Mouse (Mus musculus): ENCODE results near the gene Tenm2. TPM values are rescaled to one million over a fixed set of nuclear protein-coding genes. Genes with fewer than 3 reads are reported as not detected.

The Tenm2 gene
- polyA plus RNA-seq, 1 experiment from 2014 or later = 39.5 TPM

DNA sequence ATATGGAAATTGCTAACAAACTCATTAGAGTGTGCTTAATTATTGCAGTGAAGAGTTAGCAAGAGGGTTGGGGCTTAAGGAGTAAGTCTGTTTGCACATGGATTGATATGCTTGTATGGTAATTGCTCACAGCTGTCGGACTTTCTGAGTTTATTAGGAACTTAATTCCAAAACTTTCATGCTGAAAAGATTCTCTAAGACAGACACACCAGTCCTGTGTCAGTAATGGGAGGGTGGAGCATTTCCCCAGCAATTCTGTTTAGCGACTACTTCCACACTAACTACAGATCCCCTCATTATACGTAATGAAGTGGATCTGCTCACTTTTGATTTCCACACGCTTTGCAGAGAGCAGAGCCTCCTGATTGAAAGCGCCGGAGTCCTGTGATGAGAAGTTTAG is 622.0 kb downstream of the Tenm2 start:
- H3K36me3 ChIP-seq = no peaks in the 10 kb centered on the region
- no peaks in the 10 kb centered on the region for H3K27me3 ChIP-seq
- H3K9ac ChIP-seq (replicated peaks) = no peak overlapping the region
- H3K4me2 ChIP-seq (replicated peaks) = peak overlapping the region; percentile 15; the same call in 1 of the 2 replicates
- H3K4me1 ChIP-seq = peaks cover 8% of the 10 kb centered on the region; the same call in 1 of the 2 replicates
- H3K27ac ChIP-seq (replicated peaks) = no peak overlapping the region
- no peak overlapping the region for H3K4me3 ChIP-seq
- no peak for ATAC-seq (replicated peaks)
- 34% methylated on average over 6 of the region's 6 CpGs for WGBS
- no peaks in the 10 kb centered on the region for H3K9me3 ChIP-seq

DNA sequence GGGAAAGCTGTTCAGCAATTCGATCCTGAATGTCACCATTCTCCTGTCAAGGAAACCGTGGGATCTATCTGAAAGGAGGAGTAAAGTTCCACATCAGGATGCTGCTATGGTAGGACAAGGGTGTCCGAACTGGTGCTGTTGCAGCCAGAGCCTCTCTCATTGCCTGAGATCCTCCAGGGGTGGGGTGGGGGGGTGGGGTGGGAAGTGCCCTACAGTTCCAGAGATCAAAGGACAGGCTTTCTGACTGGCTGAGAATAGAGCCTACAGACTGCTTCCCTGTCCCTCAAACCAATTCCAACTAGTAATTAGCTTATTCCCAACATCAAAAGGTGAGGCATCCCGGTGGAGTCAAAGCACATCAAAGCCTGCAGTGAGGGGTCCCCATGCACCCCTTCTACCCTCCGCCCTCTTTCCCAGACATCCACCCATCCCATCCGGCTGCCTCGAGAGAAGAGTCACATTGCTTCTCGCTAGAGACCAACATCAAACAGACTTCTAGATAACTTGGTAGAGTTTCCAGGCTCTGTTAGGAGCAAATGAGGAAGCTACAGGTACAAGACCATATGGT is 630.9 kb downstream of the Tenm2 start:
- no peak overlapping the region for H3K9ac ChIP-seq (replicated peaks)
- ATAC-seq (replicated peaks) = 0 out of 2 replicates have a peak, but pooled peaks have one; percentile 16
- no peak overlapping the region for H3K27ac ChIP-seq (replicated peaks)
- H3K9me3 ChIP-seq = no peaks in the 10 kb centered on the region
- H3K4me3 ChIP-seq = no peak overlapping the region
- WGBS = 26% methylated on average over 8 of the region's 8 CpGs
- no peak overlapping the region for H3K4me2 ChIP-seq (replicated peaks)
- peaks cover 22% of the 10 kb centered on the region for H3K4me1 ChIP-seq
- no peaks in the 10 kb centered on the region for H3K27me3 ChIP-seq
- H3K36me3 ChIP-seq = no peaks in the 10 kb centered on the region

- Histone ChIP-seq H3K9ac (replicated peaks) (no peak overlapping the region), H3K36me3 (no peaks in the 10 kb centered on the region), H3K27ac (replicated peaks) (peak overlapping the region; percentile 48), H3K4me2 (replicated peaks) (no peak overlapping the region), H3K4me3 (no peak overlapping the region), H3K4me1 (peaks cover 26% of the 10 kb centered on the region), H3K9me3 (no peaks in the 10 kb centered on the region), H3K27me3 (no peaks in the 10 kb centered on the region)
- ATAC-seq (replicated peaks) = peak; percentile 73
- WGBS = 3% methylated on average over 3 of the region's 3 CpGs
Measured at GRCm38 (mm10) chr11:36604272-36604671, 631.5 kb downstream of the Tenm2 start.

DNA sequence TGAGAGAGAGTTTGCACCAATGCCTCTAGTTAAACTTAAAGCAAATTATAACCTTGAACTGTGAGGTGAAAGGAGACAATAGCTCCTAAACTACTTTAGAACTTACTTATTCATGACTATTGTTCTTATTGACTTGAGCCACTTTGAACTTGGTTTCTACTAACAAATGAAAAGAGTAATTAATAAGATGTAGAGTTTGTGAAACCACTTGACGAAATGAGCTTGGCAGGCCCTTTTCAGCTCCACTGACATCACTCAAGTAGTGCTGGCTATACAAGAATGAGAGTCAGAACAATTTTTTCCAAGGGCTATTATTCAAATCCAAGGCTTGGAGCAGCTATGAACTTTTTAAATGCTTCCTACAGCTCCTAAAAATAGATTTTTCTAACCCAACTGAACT is 643.3 kb downstream of the Tenm2 start:
- Histone ChIP-seq H3K4me2 (replicated peaks) (no peak overlapping the region), H3K36me3 (no peaks in the 10 kb centered on the region), H3K9ac (replicated peaks) (no peak overlapping the region), H3K9me3 (no peaks in the 10 kb centered on the region), H3K27ac (replicated peaks) (no peak overlapping the region), H3K27me3 (no peaks in the 10 kb centered on the region), H3K4me1 (peaks cover 6% of the 10 kb centered on the region; the same call in 1 of the 2 replicates), H3K4me3 (no peak overlapping the region)
- ATAC-seq (replicated peaks) = no peak
- WGBS = 22% methylated on average over 1 of the region's 1 CpGs

GRCm38 (mm10) chr11:36566146-36566545 is 669.6 kb downstream of the Tenm2 start:
- WGBS = 49% methylated on average over 2 of the region's 2 CpGs
- Histone ChIP-seq H3K27me3 (no peaks in the 10 kb centered on the region), H3K36me3 (no peaks in the 10 kb centered on the region), H3K9me3 (no peaks in the 10 kb centered on the region), H3K27ac (replicated peaks) (peak overlapping the region; percentile 40; the same call in 1 of the 2 replicates), H3K4me1 (peaks cover 9% of the 10 kb centered on the region; the same call in 1 of the 2 replicates), H3K4me3 (no peak overlapping the region), H3K9ac (replicated peaks) (no peak overlapping the region), H3K4me2 (replicated peaks) (no peak overlapping the region)
- peak; percentile 62; the same call in 1 of the 2 replicates for ATAC-seq (replicated peaks)

DNA sequence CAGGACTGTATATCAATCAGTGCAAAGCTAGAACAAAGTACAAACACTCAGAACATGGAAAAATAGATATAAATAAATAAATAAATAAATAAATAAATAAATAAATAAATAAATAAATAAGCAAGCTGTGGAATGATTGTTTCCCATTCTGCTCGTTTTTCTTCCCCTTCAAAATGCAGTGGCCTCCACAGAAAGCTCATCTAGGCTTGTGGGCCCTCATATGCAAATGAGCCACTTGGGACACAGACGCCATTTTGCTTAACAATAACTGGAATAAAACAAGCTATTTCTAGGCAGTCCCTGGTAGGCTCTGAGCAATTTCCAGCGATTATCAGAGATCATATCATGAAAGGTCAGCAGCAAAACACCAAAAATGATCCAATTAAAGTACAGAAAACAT is 672.9 kb downstream of the Tenm2 start:
- Histone ChIP-seq H3K4me1 (peaks cover 10% of the 10 kb centered on the region; the same call in 1 of the 2 replicates), H3K4me3 (no peak overlapping the region), H3K27ac (replicated peaks) (no peak overlapping the region), H3K9me3 (no peaks in the 10 kb centered on the region), H3K4me2 (replicated peaks) (no peak overlapping the region), H3K9ac (replicated peaks) (no peak overlapping the region), H3K36me3 (no peaks in the 10 kb centered on the region), H3K27me3 (no peaks in the 10 kb centered on the region)
- no peak for ATAC-seq (replicated peaks)
- WGBS = 69% methylated on average over 3 of the region's 3 CpGs

DNA sequence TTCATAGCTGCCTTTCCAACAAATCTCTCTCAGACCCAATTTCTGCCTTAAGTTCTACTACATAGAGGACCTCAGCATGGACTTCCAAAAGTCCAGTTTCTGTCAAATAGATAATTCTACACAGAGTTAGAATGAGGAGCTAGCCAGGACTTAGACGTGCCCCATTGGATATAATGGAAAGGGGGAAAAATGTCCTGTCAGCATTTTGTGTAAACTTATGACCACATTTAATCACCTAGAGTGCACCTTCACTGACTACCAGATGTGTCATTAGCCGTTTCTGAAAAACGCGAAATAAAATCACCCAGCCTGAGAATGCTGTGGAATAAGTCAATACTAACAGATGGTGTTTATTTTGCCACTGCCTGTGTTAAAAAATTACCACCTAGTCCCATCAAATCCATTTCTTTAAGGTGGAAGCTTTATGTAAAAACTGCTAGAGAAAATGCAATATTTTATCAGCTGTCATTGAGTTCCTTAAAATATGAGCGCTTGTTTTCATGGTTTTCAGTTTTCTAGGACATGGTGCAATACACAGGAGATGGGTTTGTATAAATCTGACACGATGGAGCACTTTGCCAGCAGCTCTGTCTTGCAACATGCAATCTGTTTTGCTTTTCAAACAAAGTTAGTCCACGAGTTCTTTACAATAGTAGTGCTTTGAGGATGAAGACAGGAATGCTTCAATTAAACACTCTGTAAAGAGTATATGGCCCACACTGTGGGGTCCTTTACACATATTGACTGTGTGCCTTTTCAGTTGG is 674.8 kb downstream of the Tenm2 start:
- Histone ChIP-seq H3K27me3 (no peaks in the 10 kb centered on the region), H3K4me1 (peaks cover 5% of the 10 kb centered on the region; the same call in 1 of the 2 replicates), H3K9ac (replicated peaks) (no peak overlapping the region), H3K27ac (replicated peaks) (no peak overlapping the region), H3K4me2 (replicated peaks) (no peak overlapping the region), H3K4me3 (no peak overlapping the region), H3K36me3 (no peaks in the 10 kb centered on the region), H3K9me3 (no peaks in the 10 kb centered on the region)
- WGBS = 70% methylated on average over 7 of the region's 7 CpGs
- ATAC-seq (replicated peaks) = no peak

DNA sequence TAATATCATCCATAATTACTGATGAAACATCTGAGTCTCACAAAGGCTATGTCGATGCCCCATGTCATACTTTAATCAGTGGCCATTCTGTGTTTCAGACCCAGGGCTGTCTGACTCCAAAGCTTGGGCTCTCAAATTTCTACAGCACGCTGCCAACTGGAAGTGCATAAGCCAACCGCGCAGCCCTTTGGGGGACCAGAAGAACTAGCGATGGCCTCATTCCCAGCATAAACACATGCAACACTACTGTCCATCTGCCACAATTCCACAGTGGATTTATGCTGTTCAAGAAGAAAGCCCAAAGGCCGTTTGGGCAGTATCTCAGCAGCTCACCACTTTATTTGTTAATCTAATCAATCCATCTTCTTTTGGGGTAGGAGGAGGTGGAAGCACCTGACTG is 678.4 kb downstream of the Tenm2 start:
- H3K27ac ChIP-seq (replicated peaks) = no peak overlapping the region
- peaks cover 15% of the 10 kb centered on the region for H3K4me1 ChIP-seq
- ATAC-seq (replicated peaks) = no peak
- no peaks in the 10 kb centered on the region for H3K27me3 ChIP-seq
- no peak overlapping the region for H3K4me2 ChIP-seq (replicated peaks)
- H3K36me3 ChIP-seq = no peaks in the 10 kb centered on the region
- H3K9ac ChIP-seq (replicated peaks) = no peak overlapping the region
- no peaks in the 10 kb centered on the region for H3K9me3 ChIP-seq
- no peak overlapping the region for H3K4me3 ChIP-seq
- WGBS = 84% methylated on average over 6 of the region's 6 CpGs

GRCm38 (mm10) chr11:36553286-36553685 is 682.5 kb downstream of the Tenm2 start:
- Histone ChIP-seq H3K27ac (replicated peaks) (no peak overlapping the region), H3K36me3 (no peaks in the 10 kb centered on the region), H3K9me3 (no peaks in the 10 kb centered on the region), H3K4me2 (replicated peaks) (no peak overlapping the region), H3K9ac (replicated peaks) (no peak overlapping the region), H3K4me1 (peaks cover 23% of the 10 kb centered on the region), H3K27me3 (no peaks in the 10 kb centered on the region), H3K4me3 (no peak overlapping the region)
- no peak for ATAC-seq (replicated peaks)
- 14% methylated on average over 5 of the region's 5 CpGs for WGBS

DNA sequence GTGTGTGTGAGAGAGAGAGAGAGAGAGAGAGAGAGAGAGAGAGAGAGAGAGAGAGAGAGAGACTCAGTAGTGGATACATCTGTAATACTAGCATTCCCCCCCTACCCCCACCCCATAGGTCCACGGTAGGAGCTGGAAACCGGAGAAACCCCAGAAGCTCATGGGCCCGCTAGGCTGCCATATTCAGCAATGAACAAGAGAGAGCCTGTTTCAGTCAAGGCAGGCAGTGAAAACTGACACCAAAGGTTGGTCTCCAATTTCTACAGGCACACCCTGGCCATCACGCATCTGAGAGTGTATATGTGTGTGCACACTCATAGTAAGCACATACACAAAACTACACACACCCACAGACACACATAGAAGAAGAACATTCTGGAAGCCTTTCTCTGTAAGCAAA is 685.1 kb downstream of the Tenm2 start:
- no peak for ATAC-seq (replicated peaks)
- 79% methylated on average over 4 of the region's 4 CpGs for WGBS

GRCm38 (mm10) chr11:36549398-36550139 is 686.2 kb downstream of the Tenm2 start:
- Histone ChIP-seq H3K27me3 (no peaks in the 10 kb centered on the region), H3K4me2 (replicated peaks) (no peak overlapping the region), H3K27ac (replicated peaks) (no peak overlapping the region; the same call in 1 of the 2 replicates), H3K9me3 (no peaks in the 10 kb centered on the region), H3K4me3 (no peak overlapping the region), H3K36me3 (no peaks in the 10 kb centered on the region), H3K4me1 (peaks cover 27% of the 10 kb centered on the region), H3K9ac (replicated peaks) (no peak overlapping the region)
- no peak for ATAC-seq (replicated peaks)
- WGBS = 36% methylated on average over 11 of the region's 11 CpGs

More for the DNA sequence above, 685.1 kb downstream of the Tenm2 start:
- H3K36me3 ChIP-seq = no peaks in the 10 kb centered on the region
- H3K27ac ChIP-seq (replicated peaks) = no peak overlapping the region
- H3K9me3 ChIP-seq = no peaks in the 10 kb centered on the region
- H3K9ac ChIP-seq (replicated peaks) = no peak overlapping the region
- H3K4me3 ChIP-seq = no peak overlapping the region
- H3K4me1 ChIP-seq = peaks cover 27% of the 10 kb centered on the region
- no peak overlapping the region for H3K4me2 ChIP-seq (replicated peaks)
- H3K27me3 ChIP-seq = no peaks in the 10 kb centered on the region

- no peak overlapping the region for H3K27ac ChIP-seq (replicated peaks)
- no peak overlapping the region for H3K4me2 ChIP-seq (replicated peaks)
- peak; percentile 63 for ATAC-seq (replicated peaks)
- no peak overlapping the region for H3K4me3 ChIP-seq
- no peak overlapping the region for H3K9ac ChIP-seq (replicated peaks)
- 46% methylated on average over 4 of the region's 4 CpGs for WGBS
- H3K9me3 ChIP-seq = no peaks in the 10 kb centered on the region
- H3K4me1 ChIP-seq = peaks cover 22% of the 10 kb centered on the region
- no peaks in the 10 kb centered on the region for H3K36me3 ChIP-seq
- no peaks in the 10 kb centered on the region for H3K27me3 ChIP-seq
Measured at GRCm38 (mm10) chr11:36548139-36548538, 687.6 kb downstream of the Tenm2 start.

Measured in forebrain, embryonic 15.5 days (tissue).